Mouse (Mus musculus): Measurements from ENCODE around the gene Olfr67. TPM values are rescaled to one million over a fixed set of nuclear protein-coding genes. Genes with fewer than 3 reads are reported as not detected.

The Olfr67 gene
- not detected for polyA plus RNA-seq (2017; shearing (Covaris generic))

GRCm38 (mm10) chr7:103791721-103792120 lies at the start of gene Olfr67:
Olfr67 (minus strand) TSS chr7:103791821.

GRCm38 (mm10) chr7:103840268-103840667 lies 48.6 kb upstream of the Olfr67 start, which contains the start of gene Hbb-bh2:
Hbb-bh2 (minus strand) TSS chr7:103840520.

GRCm38 (mm10) chr7:103827808-103828207 lies 36.2 kb upstream of the Olfr67 start, which contains the start of gene Hbb-bs:
Hbb-bs (minus strand) TSS chr7:103828096.

DNA sequence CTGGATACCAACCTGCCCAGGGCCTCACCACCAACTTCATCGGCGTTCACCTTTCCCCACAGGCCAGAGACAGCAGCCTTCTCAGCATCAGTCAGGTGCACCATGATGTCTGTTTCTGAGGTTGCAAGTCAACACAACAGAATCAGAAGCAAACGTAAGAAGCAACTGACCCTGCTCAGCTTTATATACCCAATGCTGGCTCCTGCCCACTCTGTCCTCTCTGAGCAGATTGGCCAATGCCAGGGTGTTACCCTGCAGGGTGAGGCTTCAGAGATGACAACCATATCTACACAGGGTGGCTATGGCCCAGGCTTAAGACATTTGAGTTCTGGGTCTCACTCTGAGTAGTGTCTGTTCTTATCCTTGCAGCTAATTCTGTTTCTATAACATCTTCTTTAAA lies 22.1 kb upstream of the Olfr67 start, which contains the start of gene Hbb-bt:
TSS of gene Hbb-bt (minus strand) at position 231 of the 400 bp plus-strand sequence.

DNA sequence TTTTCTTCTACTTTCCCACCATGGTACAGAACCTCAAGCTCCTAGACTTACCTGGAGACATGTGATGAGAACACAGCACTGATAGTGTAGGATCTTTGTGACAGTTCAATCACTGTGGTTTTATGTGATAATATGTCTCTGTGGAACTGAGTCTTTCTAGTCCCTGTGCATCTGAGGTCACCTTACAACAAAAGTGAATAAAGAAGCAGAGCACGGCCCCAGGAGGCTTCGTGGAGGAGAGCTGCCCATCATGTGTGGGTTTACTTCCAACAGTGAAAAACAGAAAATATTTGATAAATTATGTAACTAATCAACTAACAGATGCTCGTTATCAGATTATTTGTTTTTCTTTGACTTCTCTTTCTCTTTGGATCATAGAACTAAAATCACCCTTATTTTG lies 12.0 kb downstream of the Olfr67 start, which contains the start of gene Olfr68:
TSS of gene Olfr68 (minus strand) at position 101 of the 400 bp plus-strand sequence.

DNA sequence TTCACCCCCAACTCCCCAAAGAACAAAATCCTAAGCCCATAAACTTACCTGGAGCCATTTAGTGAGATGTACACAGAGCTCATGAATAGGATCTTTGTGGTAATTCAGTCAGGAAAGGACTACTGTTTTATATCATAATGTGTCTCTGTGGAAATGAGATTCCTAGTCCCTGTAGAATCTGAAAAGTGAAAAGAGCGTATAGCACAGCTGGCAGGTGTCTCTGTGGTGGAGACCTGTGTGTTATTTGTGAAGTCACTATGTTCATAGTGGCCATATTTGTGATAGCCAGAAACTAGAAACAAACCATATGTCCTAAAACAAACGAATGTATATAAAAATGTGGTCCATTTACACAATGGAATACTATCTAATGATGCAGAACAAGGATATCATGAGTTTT lies 20.1 kb downstream of the Olfr67 start, which contains the start of gene Olfr69:
TSS of gene Olfr69 (minus strand) at position 101 of the 400 bp plus-strand sequence.

DNA sequence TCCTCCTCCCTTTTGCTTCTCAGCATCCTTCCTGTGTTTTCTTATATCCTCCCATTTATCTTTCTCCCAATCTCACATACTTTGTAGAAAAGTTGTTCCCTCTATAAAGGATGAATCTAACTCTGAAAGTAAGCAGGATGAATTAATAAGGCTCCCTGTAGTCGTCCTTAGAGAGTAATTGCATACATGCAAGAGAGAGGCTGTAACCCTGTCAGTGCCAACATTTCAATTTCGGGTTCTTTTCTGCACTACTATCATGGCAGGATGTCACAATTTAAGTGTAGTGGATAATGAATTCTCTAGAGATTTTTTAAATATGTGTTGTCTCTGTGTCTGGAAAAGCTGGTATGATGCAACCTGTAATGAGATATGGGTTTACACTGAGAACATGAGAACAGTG lies 34.4 kb downstream of the Olfr67 start, which contains the start of gene Olfr630:
TSS of gene Olfr630 (minus strand) at position 101 of the 400 bp plus-strand sequence.

DNA sequence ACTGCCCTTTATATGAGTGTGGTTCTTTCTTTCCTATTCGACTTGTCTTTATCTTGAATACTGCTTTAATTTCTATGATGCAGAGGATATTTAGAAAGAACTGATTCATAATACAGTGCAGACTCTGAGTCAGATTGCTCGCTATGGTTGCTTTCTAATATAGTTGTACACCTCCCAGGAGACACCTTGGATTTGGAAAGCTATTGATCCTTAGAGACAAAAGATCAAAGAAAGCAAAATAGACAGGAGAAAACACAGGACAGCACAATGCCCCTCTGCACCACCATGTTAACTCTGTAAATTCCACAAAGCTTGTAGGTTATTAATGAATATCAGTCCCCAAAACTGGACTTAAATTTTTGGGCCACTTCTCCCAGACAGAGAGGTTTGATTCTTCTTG lies 46.8 kb downstream of the Olfr67 start, which contains the start of gene Olfr629:
TSS of gene Olfr629 (minus strand) at position 101 of the 400 bp plus-strand sequence.

Other genes with a start within 250 kb of the Olfr67 start
- not detected for gene Olfr612, start 249.1 kb downstream of the Olfr67 start, polyA plus RNA-seq (2017; shearing (Covaris generic))
- gene Olfr613, start 243.7 kb downstream of the Olfr67 start, polyA plus RNA-seq (2017; shearing (Covaris generic)) = not detected
- gene Olfr615, start 235.7 kb downstream of the Olfr67 start, polyA plus RNA-seq (2017; shearing (Covaris generic)) = not detected
- gene Olfr616, start 222.7 kb downstream of the Olfr67 start, polyA plus RNA-seq (2017; shearing (Covaris generic)) = not detected
- gene Olfr617, start 218.8 kb downstream of the Olfr67 start, polyA plus RNA-seq (2017; shearing (Covaris generic)) = not detected
- gene Olfr618, start 201.7 kb downstream of the Olfr67 start, polyA plus RNA-seq (2017; shearing (Covaris generic)) = not detected
- not detected for gene Olfr619, start 191.2 kb downstream of the Olfr67 start, polyA plus RNA-seq (2017; shearing (Covaris generic))
- gene Olfr620, start 179.3 kb downstream of the Olfr67 start, polyA plus RNA-seq (2017; shearing (Covaris generic)) = not detected
- gene Olfr622, start 149.1 kb downstream of the Olfr67 start, polyA plus RNA-seq (2017; shearing (Covaris generic)) = not detected
- not detected for gene Olfr623, start 128.1 kb downstream of the Olfr67 start, polyA plus RNA-seq (2017; shearing (Covaris generic))
- gene Olfr624, start 120.6 kb downstream of the Olfr67 start, polyA plus RNA-seq (2017; shearing (Covaris generic)) = not detected
- gene Olfr625-ps1, start 109.1 kb downstream of the Olfr67 start, polyA plus RNA-seq (2017; shearing (Covaris generic)) = not detected
- not detected for gene Olfr243, start 77.2 kb downstream of the Olfr67 start, polyA plus RNA-seq (2017; shearing (Covaris generic))
- gene Olfr628, start 61.4 kb downstream of the Olfr67 start, polyA plus RNA-seq (2017; shearing (Covaris generic)) = not detected
- gene Olfr629, start 46.9 kb downstream of the Olfr67 start, polyA plus RNA-seq (2017; shearing (Covaris generic)) = not detected
- not detected for gene Olfr630, start 34.5 kb downstream of the Olfr67 start, polyA plus RNA-seq (2017; shearing (Covaris generic))
- not detected for gene Olfr69, start 20.2 kb downstream of the Olfr67 start, polyA plus RNA-seq (2017; shearing (Covaris generic))
- gene Olfr68, start 12.1 kb downstream of the Olfr67 start, polyA plus RNA-seq (2017; shearing (Covaris generic)) = not detected
- gene Hbb-bt, start 22.2 kb upstream of the Olfr67 start, polyA plus RNA-seq (2017; shearing (Covaris generic)) = 122 TPM
- 599 TPM for gene Hbb-bs, start 36.3 kb upstream of the Olfr67 start, polyA plus RNA-seq (2017; shearing (Covaris generic))
- gene Hbb-bh2, start 48.7 kb upstream of the Olfr67 start, polyA plus RNA-seq (2017; shearing (Covaris generic)) = not detected
- not detected for gene Hbb-bh1, start 51.3 kb upstream of the Olfr67 start, polyA plus RNA-seq (2017; shearing (Covaris generic))
- not detected for gene Hbb-y, start 61.4 kb upstream of the Olfr67 start, polyA plus RNA-seq (2017; shearing (Covaris generic))
- gene Olfr66, start 94.4 kb upstream of the Olfr67 start, polyA plus RNA-seq (2017; shearing (Covaris generic)) = not detected
- gene Olfr64, start 102.7 kb upstream of the Olfr67 start, polyA plus RNA-seq (2017; shearing (Covaris generic)) = not detected
- not detected for gene Olfr65, start 111.7 kb upstream of the Olfr67 start, polyA plus RNA-seq (2017; shearing (Covaris generic))
- gene Olfr631, start 137.0 kb upstream of the Olfr67 start, polyA plus RNA-seq (2017; shearing (Covaris generic)) = not detected
- not detected for gene Olfr632, start 142.5 kb upstream of the Olfr67 start, polyA plus RNA-seq (2017; shearing (Covaris generic))
- not detected for gene Olfr633, start 152.6 kb upstream of the Olfr67 start, polyA plus RNA-seq (2017; shearing (Covaris generic))
- 0.04 TPM for gene Olfr635, start 179.3 kb upstream of the Olfr67 start, polyA plus RNA-seq (2017; shearing (Covaris generic))
- not detected for gene Olfr638, start 206.9 kb upstream of the Olfr67 start, polyA plus RNA-seq (2017; shearing (Covaris generic))
- gene Olfr639, start 225.5 kb upstream of the Olfr67 start, polyA plus RNA-seq (2017; shearing (Covaris generic)) = not detected
- gene Olfr640, start 233.8 kb upstream of the Olfr67 start, polyA plus RNA-seq (2017; shearing (Covaris generic)) = not detected
- gene Olfr641, start 243.6 kb upstream of the Olfr67 start, polyA plus RNA-seq (2017; shearing (Covaris generic)) = not detected